Mouse (Mus musculus) intestine, embryonic 14.5 days (tissue): ENCODE measurements around the gene Ahcyl1. TPM values are rescaled to one million over a fixed set of nuclear protein-coding genes. Genes with fewer than 3 reads are reported as not detected.
A peak's percentile ranks its signal among the peaks of the same experiment; 100 is the strongest.

Source experiments
- ATAC-seq: fragments of 200-750 bp; cut with Nextera tagmentation; replicated peaks from 2 replicates; pipeline ENCODE4 v1.8.0; 2017; ENCODE audit warnings: low read depth, moderate number of reproducible peaks, moderate TSS enrichment, moderate library complexity; ENCODE audit not compliant: low FRiP score, low TSS enrichment
- DNase-seq: peaks from one replicate; pipeline ENCODE4 v3.0.0-alpha.2; 2018; ENCODE audit warnings: low spot score
- H3K27ac ChIP-seq: fragments of 300-500 bp; sonication (generic); 2 replicates; pipeline ENCODE4 v1.5.1; 2014; ENCODE audit warnings: low read depth, mild to moderate bottlenecking, control low read depth
- H3K27me3 ChIP-seq: fragments of 300-500 bp; sonication (generic); replicated peaks from 2 replicates; pipeline ENCODE4 v1.6.1; 2014; ENCODE audit warnings: low read length, control low read depth; ENCODE audit not compliant: control insufficient read depth, insufficient read depth
- H3K36me3 ChIP-seq: fragments of 300-500 bp; sonication (generic); 2 replicates; pipeline ENCODE4 v1.6.1; 2014; ENCODE audit warnings: low read length, control low read depth; ENCODE audit not compliant: control insufficient read depth, insufficient read depth
- H3K4me1 ChIP-seq: fragments of 300-500 bp; sonication (generic); replicated peaks from 2 replicates; pipeline ENCODE4 v1.6.1; 2014; ENCODE audit warnings: low read length, control low read depth, mixed read lengths; ENCODE audit not compliant: control insufficient read depth, insufficient read depth
- H3K4me2 ChIP-seq: fragments of 300-500 bp; sonication (generic); 2 replicates; pipeline ENCODE4 v1.6.1; 2014; ENCODE audit warnings: low read length
- H3K4me3 ChIP-seq: fragments of 300-500 bp; sonication (generic); 2 replicates; pipeline ENCODE4 v1.5.1; 2014; ENCODE audit warnings: low read depth, low read length, control low read depth, mixed read lengths
- H3K9ac ChIP-seq: fragments of 300-500 bp; sonication (generic); 2 replicates; pipeline ENCODE4 v1.6.1; 2014; ENCODE audit warnings: mild to moderate bottlenecking, low read length
- H3K9me3 ChIP-seq: fragments of 300-500 bp; sonication (generic); 2 replicates; pipeline ENCODE4 v1.6.1; 2016; ENCODE audit warnings: low read length, control low read depth; ENCODE audit not compliant: control insufficient read depth
- WGBS: fragments of 180-500 bp; shearing (Covaris S2); extraction: QIAGEN DNeasy Blood & Tissue Kit; methylation state at CpG from one replicate; pipeline ENCODE4 v1.1.7; 2014; 5-methylcytosine and 5-hydroxymethylcytosine counted together
- polyA plus RNA-seq: library from polyadenylated mRNA; unstranded; fragments of >200 nt; fragmentation: Nextera tagmentation; extraction: Ambion mirVana; gene quantifications from 2 replicates; pipeline ENCODE4 v1.2.1, GENCODE M21; 2014

The Ahcyl1 gene
- polyA plus RNA-seq, 1 experiment from 2014 or later: 104 TPM

GRCm38 (mm10) chr3:107632786-107633185 lies 63.6 kb downstream of the Ahcyl1 start:
- Histone ChIP-seq H3K27ac (no peak overlapping the region), H3K4me1 (peaks cover 7% of the 10 kb centered on the region; the same call in 1 of the 2 replicates), H3K4me3 (no peak overlapping the region), H3K9me3 (no peaks in the 10 kb centered on the region), H3K4me2 (no peak overlapping the region), H3K9ac (no peak overlapping the region), H3K27me3 (no peaks in the 10 kb centered on the region), H3K36me3 (no peaks in the 10 kb centered on the region)
- no peak for DNase-seq
- 92% methylated on average over 4 of the region's 4 CpGs for WGBS
- ATAC-seq: no peak

- no peaks in the 10 kb centered on the region for H3K27me3 ChIP-seq
- peak within 1 kb of the TSS; percentile 85 for H3K9ac ChIP-seq
- peak; percentile 95 for DNase-seq
- WGBS: under 1% methylated on average over 35 of the region's 35 CpGs
- peak within 1 kb of the TSS; percentile 90 for H3K27ac ChIP-seq
- ATAC-seq: peak; percentile 97
- H3K36me3 ChIP-seq: peaks cover 11% of the 10 kb centered on the region
- no peaks in the 10 kb centered on the region for H3K9me3 ChIP-seq
- H3K4me2 ChIP-seq: peak within 1 kb of the TSS; percentile 85
- H3K4me3 ChIP-seq: peak within 1 kb of the TSS; percentile 78
- peaks cover 7% of the 10 kb centered on the region; the same call in 1 of the 2 replicates for H3K4me1 ChIP-seq
Observed at GRCm38 (mm10) chr3:107631523-107631958, 64.8 kb downstream of the Ahcyl1 start, which contains the start of gene Strip1. Gene Strip1, minus strand, starts transcription at chr3:107631694.

- H3K27ac ChIP-seq: peak within 1 kb of the TSS; percentile 90
- H3K9me3 ChIP-seq: no peaks in the 10 kb centered on the region
- ATAC-seq (peak; percentile 75), DNase-seq (peak; percentile 81)
- H3K36me3 ChIP-seq: peaks cover 17% of the 10 kb centered on the region
- peak within 1 kb of the TSS; percentile 85 for H3K4me2 ChIP-seq
- WGBS: 1% methylated on average over 45 of the region's 48 CpGs
- H3K4me3 ChIP-seq: peak within 1 kb of the TSS; percentile 78
- H3K4me1 ChIP-seq: peaks cover 7% of the 10 kb centered on the region; the same call in 1 of the 2 replicates
- no peaks in the 10 kb centered on the region for H3K27me3 ChIP-seq
- H3K9ac ChIP-seq: peak within 1 kb of the TSS; percentile 85
Observed at GRCm38 (mm10) chr3:107630682-107631522, 65.5 kb downstream of the Ahcyl1 start, which contains the start of gene Gm10961. Gene Gm10961, plus strand, starts transcription at chr3:107631322.

- whole genome bisulfite sequencing: 94% methylated on average over 4 of the region's 4 CpGs
- Histone ChIP-seq H3K4me1 (peaks cover 7% of the 10 kb centered on the region; the same call in 1 of the 2 replicates), H3K4me3 (no peak overlapping the region), H3K9me3 (no peaks in the 10 kb centered on the region), H3K9ac (no peak overlapping the region), H3K36me3 (peaks cover 32% of the 10 kb centered on the region), H3K27me3 (no peaks in the 10 kb centered on the region), H3K27ac (no peak overlapping the region), H3K4me2 (no peak overlapping the region)
- ATAC-seq (no peak), DNase-seq (no peak)
Observed at GRCm38 (mm10) chr3:107629411-107629810, 66.9 kb downstream of the Ahcyl1 start.

- ATAC-seq (no peak), DNase-seq (no peak)
- Histone ChIP-seq H3K36me3 (peaks cover 41% of the 10 kb centered on the region), H3K9me3 (no peaks in the 10 kb centered on the region), H3K4me2 (no peak overlapping the region), H3K9ac (no peak overlapping the region), H3K27me3 (no peaks in the 10 kb centered on the region), H3K4me3 (no peak overlapping the region), H3K4me1 (peaks cover 7% of the 10 kb centered on the region; the same call in 1 of the 2 replicates), H3K27ac (no peak overlapping the region)
- 93% methylated on average over 2 of the region's 2 CpGs for WGBS
Observed at GRCm38 (mm10) chr3:107628551-107628950, 67.8 kb downstream of the Ahcyl1 start.

GRCm38 (mm10) chr3:107627641-107628040 lies 68.7 kb downstream of the Ahcyl1 start:
- no peak overlapping the region for H3K4me2 ChIP-seq
- H3K9me3 ChIP-seq: no peaks in the 10 kb centered on the region
- ATAC-seq: no peak
- no peak overlapping the region for H3K4me3 ChIP-seq
- no peaks in the 10 kb centered on the region for H3K27me3 ChIP-seq
- peaks cover 50% of the 10 kb centered on the region for H3K36me3 ChIP-seq
- no peak overlapping the region for H3K27ac ChIP-seq
- WGBS: 95% methylated on average over 7 of the region's 7 CpGs
- no peak overlapping the region for H3K9ac ChIP-seq
- DNase-seq: no peak
- H3K4me1 ChIP-seq: peaks cover 7% of the 10 kb centered on the region; the same call in 1 of the 2 replicates

- H3K4me1 ChIP-seq: peaks cover 7% of the 10 kb centered on the region; the same call in 1 of the 2 replicates
- no peak overlapping the region for H3K27ac ChIP-seq
- H3K9ac ChIP-seq: no peak overlapping the region
- H3K4me2 ChIP-seq: no peak overlapping the region
- H3K9me3 ChIP-seq: no peaks in the 10 kb centered on the region
- DNase-seq (no peak), ATAC-seq (no peak)
- 93% methylated on average over 8 of the region's 8 CpGs for WGBS
- H3K27me3 ChIP-seq: no peaks in the 10 kb centered on the region
- H3K4me3 ChIP-seq: no peak overlapping the region
- peaks cover 59% of the 10 kb centered on the region for H3K36me3 ChIP-seq
Observed at GRCm38 (mm10) chr3:107626751-107627150, 69.6 kb downstream of the Ahcyl1 start.

- H3K27ac ChIP-seq: no peak overlapping the region
- H3K9me3 ChIP-seq: no peaks in the 10 kb centered on the region
- H3K27me3 ChIP-seq: no peaks in the 10 kb centered on the region
- H3K9ac ChIP-seq: no peak overlapping the region
- no peak overlapping the region for H3K4me2 ChIP-seq
- ATAC-seq (no peak), DNase-seq (no peak)
- peaks cover 6% of the 10 kb centered on the region; the same call in 1 of the 2 replicates for H3K4me1 ChIP-seq
- WGBS: 93% methylated on average over 8 of the region's 8 CpGs
- peaks cover 71% of the 10 kb centered on the region for H3K36me3 ChIP-seq
- H3K4me3 ChIP-seq: no peak overlapping the region
Observed at GRCm38 (mm10) chr3:107625536-107625935, 70.8 kb downstream of the Ahcyl1 start.
